Mouse (Mus musculus): Measurements from ENCODE around the gene Olfr918.
A peak's percentile ranks its signal among the peaks of the same experiment; 100 is the strongest.

Olfr918 gene

GRCm38 (mm10) chr9:38674501-38674900 is at the start of gene Olfr918:
TSS of gene Olfr918 (minus strand) at chr9:38674601.
- TF ChIP-seq NANOG (IDR thresholded peaks at IDR 0.05; ENCODE audit: borderline replicate concordance, low read length) = no peak
- TF ChIP-seq CTCF (conservative IDR thresholded peaks at IDR 0.05; ENCODE audit: low read length) = no peak
- no peak for TF ChIP-seq POU5F1 (IDR thresholded peaks at IDR 0.05; ENCODE audit: borderline replicate concordance, low read length)
- Histone ChIP-seq H3K27me3 (ENCODE audit: insufficient read depth, low read length) (no peaks in the 10 kb centered on the region), H3K9me3 (ENCODE audit: low read length) (no peaks in the 10 kb centered on the region), H3K4me1 (replicated peaks; ENCODE audit: low read depth, low read length) (no peaks in the 10 kb centered on the region), H3K36me3 (ENCODE audit: insufficient read depth, low read length) (no peaks in the 10 kb centered on the region), H3K4me3 (replicated peaks; ENCODE audit: low read length) (no peak within 1 kb of the TSS)

GRCm38 (mm10) chr9:38724044-38724443 is 49.6 kb upstream of the Olfr918 start:
- H3K4me1 ChIP-seq (replicated peaks; ENCODE audit: low read depth, low read length) = peaks cover 7% of the 10 kb centered on the region
- peaks cover 4% of the 10 kb centered on the region; the same call in 1 of the 2 replicates for H3K36me3 ChIP-seq (ENCODE audit: insufficient read depth, low read length)
- no peaks in the 10 kb centered on the region for H3K9me3 ChIP-seq (ENCODE audit: low read length)
- no peaks in the 10 kb centered on the region for H3K27me3 ChIP-seq (ENCODE audit: insufficient read depth, low read length)
- TF ChIP-seq POU5F1 (IDR thresholded peaks at IDR 0.05; ENCODE audit: borderline replicate concordance, low read length) (no peak), CTCF (conservative IDR thresholded peaks at IDR 0.05; ENCODE audit: low read length) (no peak), NANOG (IDR thresholded peaks at IDR 0.05; ENCODE audit: borderline replicate concordance, low read length) (no peak)
- H3K4me3 ChIP-seq (replicated peaks; ENCODE audit: low read length) = no peak overlapping the region

- TF ChIP-seq NANOG (IDR thresholded peaks at IDR 0.05; ENCODE audit: borderline replicate concordance, low read length) = no peak
- TF ChIP-seq CTCF (conservative IDR thresholded peaks at IDR 0.05; ENCODE audit: low read length) = no peak
- no peak for TF ChIP-seq POU5F1 (IDR thresholded peaks at IDR 0.05; ENCODE audit: borderline replicate concordance, low read length)
- Histone ChIP-seq H3K4me3 (replicated peaks; ENCODE audit: low read length) (peak overlapping the region; percentile 66), H3K4me1 (replicated peaks; ENCODE audit: low read depth, low read length) (peaks cover 17% of the 10 kb centered on the region), H3K27me3 (ENCODE audit: insufficient read depth, low read length) (no peaks in the 10 kb centered on the region), H3K36me3 (ENCODE audit: insufficient read depth, low read length) (peaks cover 4% of the 10 kb centered on the region; the same call in 1 of the 2 replicates), H3K9me3 (ENCODE audit: low read length) (no peaks in the 10 kb centered on the region)
These were observed 44.6 kb upstream of the Olfr918 start for GRCm38 (mm10) chr9:38718927-38719441.

GRCm38 (mm10) chr9:38718102-38718501 is 43.7 kb upstream of the Olfr918 start, which contains the start of gene Vwa5a:
TSS of gene Vwa5a (plus strand) at chr9:38718268.
- no peaks in the 10 kb centered on the region for H3K9me3 ChIP-seq (ENCODE audit: low read length)
- peaks cover 17% of the 10 kb centered on the region for H3K4me1 ChIP-seq (replicated peaks; ENCODE audit: low read depth, low read length)
- TF ChIP-seq NANOG (IDR thresholded peaks at IDR 0.05; ENCODE audit: borderline replicate concordance, low read length) (no peak), POU5F1 (IDR thresholded peaks at IDR 0.05; ENCODE audit: borderline replicate concordance, low read length) (no peak), CTCF (conservative IDR thresholded peaks at IDR 0.05; ENCODE audit: low read length) (no peak)
- peaks cover under 1% of the 10 kb centered on the region; the same call in 1 of the 2 replicates for H3K36me3 ChIP-seq (ENCODE audit: insufficient read depth, low read length)
- H3K27me3 ChIP-seq (ENCODE audit: insufficient read depth, low read length) = no peaks in the 10 kb centered on the region
- peak within 1 kb of the TSS; percentile 66 for H3K4me3 ChIP-seq (replicated peaks; ENCODE audit: low read length)

- Histone ChIP-seq H3K27me3 (ENCODE audit: insufficient read depth, low read length) (no peaks in the 10 kb centered on the region), H3K4me3 (replicated peaks; ENCODE audit: low read length) (no peak overlapping the region), H3K9me3 (ENCODE audit: low read length) (no peaks in the 10 kb centered on the region), H3K36me3 (ENCODE audit: insufficient read depth, low read length) (no peaks in the 10 kb centered on the region), H3K4me1 (replicated peaks; ENCODE audit: low read depth, low read length) (no peaks in the 10 kb centered on the region)
- no peak for TF ChIP-seq POU5F1 (IDR thresholded peaks at IDR 0.05; ENCODE audit: borderline replicate concordance, low read length)
- TF ChIP-seq CTCF (conservative IDR thresholded peaks at IDR 0.05; ENCODE audit: low read length) = no peak
- TF ChIP-seq NANOG (IDR thresholded peaks at IDR 0.05; ENCODE audit: borderline replicate concordance, low read length) = no peak
These were observed 1.5 kb downstream of the Olfr918 start for GRCm38 (mm10) chr9:38672887-38673286.

- Histone ChIP-seq H3K27me3 (ENCODE audit: insufficient read depth, low read length) (no peaks in the 10 kb centered on the region), H3K36me3 (ENCODE audit: insufficient read depth, low read length) (no peaks in the 10 kb centered on the region), H3K9me3 (ENCODE audit: low read length) (no peaks in the 10 kb centered on the region), H3K4me1 (replicated peaks; ENCODE audit: low read depth, low read length) (no peaks in the 10 kb centered on the region), H3K4me3 (replicated peaks; ENCODE audit: low read length) (no peak within 1 kb of the TSS)
- TF ChIP-seq CTCF (conservative IDR thresholded peaks at IDR 0.05; ENCODE audit: low read length) (no peak), NANOG (IDR thresholded peaks at IDR 0.05; ENCODE audit: borderline replicate concordance, low read length) (no peak), POU5F1 (IDR thresholded peaks at IDR 0.05; ENCODE audit: borderline replicate concordance, low read length) (no peak)
These were observed 8.7 kb downstream of the Olfr918 start, which contains the start of gene Olfr917 for GRCm38 (mm10) chr9:38665742-38666141. TSS of gene Olfr917 (minus strand) at chr9:38665842.

- TF ChIP-seq CTCF (conservative IDR thresholded peaks at IDR 0.05; ENCODE audit: low read length) (no peak), POU5F1 (IDR thresholded peaks at IDR 0.05; ENCODE audit: borderline replicate concordance, low read length) (no peak), NANOG (IDR thresholded peaks at IDR 0.05; ENCODE audit: borderline replicate concordance, low read length) (no peak)
- no peaks in the 10 kb centered on the region for H3K9me3 ChIP-seq (ENCODE audit: low read length)
- H3K27me3 ChIP-seq (ENCODE audit: insufficient read depth, low read length) = no peaks in the 10 kb centered on the region
- H3K4me1 ChIP-seq (replicated peaks; ENCODE audit: low read depth, low read length) = no peaks in the 10 kb centered on the region
- H3K36me3 ChIP-seq (ENCODE audit: insufficient read depth, low read length) = no peaks in the 10 kb centered on the region
- H3K4me3 ChIP-seq (replicated peaks; ENCODE audit: low read length) = no peak within 1 kb of the TSS
These were observed 14.6 kb downstream of the Olfr918 start, which contains the start of gene Olfr916 for GRCm38 (mm10) chr9:38659775-38660174. TSS of gene Olfr916 (minus strand) at chr9:38659875.

- peaks cover 67% of the 10 kb centered on the region for H3K9me3 ChIP-seq (ENCODE audit: low read length)
- H3K4me1 ChIP-seq (replicated peaks; ENCODE audit: low read depth, low read length) = no peaks in the 10 kb centered on the region
- H3K27me3 ChIP-seq (ENCODE audit: insufficient read depth, low read length) = no peaks in the 10 kb centered on the region
- TF ChIP-seq CTCF (conservative IDR thresholded peaks at IDR 0.05; ENCODE audit: low read length) (no peak), POU5F1 (IDR thresholded peaks at IDR 0.05; ENCODE audit: borderline replicate concordance, low read length) (no peak), NANOG (IDR thresholded peaks at IDR 0.05; ENCODE audit: borderline replicate concordance, low read length) (peak; percentile 38; the same call in 1 of the 2 replicates)
- no peak overlapping the region for H3K4me3 ChIP-seq (replicated peaks; ENCODE audit: low read length)
- no peaks in the 10 kb centered on the region for H3K36me3 ChIP-seq (ENCODE audit: insufficient read depth, low read length)
These were observed 42.0 kb downstream of the Olfr918 start for GRCm38 (mm10) chr9:38632406-38632805.
